Mouse (Mus musculus) limb, embryonic 11.5 days (tissue): ENCODE measurements at regions not wholly inside any gene's neighbourhood (a gene's known extent, or its start where the extent isn't known, plus 50 kb on each side); places are given as distances from the start of the nearest gene placed in this dataset.

Source experiments
- ATAC-seq: fragments of 200-750 bp; cut with Nextera tagmentation; 2 replicates; pipeline ENCODE4 v1.8.0; 2017; ENCODE audit warnings: low read depth; ENCODE audit not compliant: insufficient number of reproducible peaks, low FRiP score, low TSS enrichment
- DNase-seq: peaks from one replicate; pipeline ENCODE4 v3.0.0-alpha.2; 2015; ENCODE audit warnings: low spot score
- H3K27ac ChIP-seq: fragments of 300-500 bp; sonication (generic); replicated peaks from 2 replicates; pipeline ENCODE4 v1.5.1; 2014; ENCODE audit warnings: low read depth, mild to moderate bottlenecking, low read length
- H3K27me3 ChIP-seq: fragments of 300-500 bp; sonication (generic); 2 replicates; pipeline ENCODE4 v1.6.1; 2014; ENCODE audit warnings: mild to moderate bottlenecking, low read length, mixed read lengths; ENCODE audit not compliant: control insufficient read depth, insufficient read depth
- H3K36me3 ChIP-seq: fragments of 300-500 bp; sonication (generic); 2 replicates; pipeline ENCODE4 v1.6.1; 2014; ENCODE audit warnings: mild to moderate bottlenecking, low read length, moderate library complexity, mixed read lengths; ENCODE audit not compliant: control insufficient read depth, insufficient read depth
- H3K4me1 ChIP-seq: fragments of 300-500 bp; sonication (generic); 2 replicates; pipeline ENCODE4 v1.6.1; 2014; ENCODE audit warnings: low read length, mixed read lengths; ENCODE audit not compliant: control insufficient read depth, insufficient read depth
- H3K4me2 ChIP-seq: fragments of 300-500 bp; sonication (generic); 2 replicates; pipeline ENCODE4 v1.6.1; 2014; ENCODE audit warnings: low read depth, mild to moderate bottlenecking, moderate library complexity; ENCODE audit not compliant: severe bottlenecking
- H3K4me3 ChIP-seq: fragments of 300-500 bp; sonication (generic); 2 replicates; pipeline ENCODE4 v1.5.1; 2014; ENCODE audit warnings: low read depth, low read length
- H3K9ac ChIP-seq: fragments of 300-500 bp; sonication (generic); 2 replicates; pipeline ENCODE4 v1.6.1; 2014; ENCODE audit warnings: mild to moderate bottlenecking, low read length
- H3K9me3 ChIP-seq: fragments of 300-500 bp; sonication (generic); 2 replicates; pipeline ENCODE4 v1.6.1; 2016; ENCODE audit warnings: low read length; ENCODE audit not compliant: control insufficient read depth
- WGBS: fragments of 180-500 bp; shearing (Covaris S2); extraction: QIAGEN DNeasy Blood & Tissue Kit; methylation state at CpG from one replicate; pipeline ENCODE4 v1.1.7; 2014; 5-methylcytosine and 5-hydroxymethylcytosine counted together

- WGBS = 73% methylated on average over 6 of the region's 6 CpGs
- Histone ChIP-seq H3K9ac (no peak overlapping the region), H3K9me3 (no peaks in the 10 kb centered on the region), H3K4me3 (no peak overlapping the region), H3K27ac (no peak overlapping the region), H3K36me3 (no peaks in the 10 kb centered on the region), H3K4me1 (0 out of 2 replicates have a peak, but pooled peaks cover 1% of the 10 kb centered on the region), H3K27me3 (no peaks in the 10 kb centered on the region), H3K4me2 (no peak overlapping the region)
- no peak for DNase-seq
- ATAC-seq = no peak
Observed at GRCm38 (mm10) chr2:51682177-51682576, 54.9 kb downstream of the Tas2r134 start.

- Histone ChIP-seq H3K9me3 (no peaks in the 10 kb centered on the region), H3K27me3 (no peaks in the 10 kb centered on the region), H3K4me2 (no peak overlapping the region), H3K36me3 (no peaks in the 10 kb centered on the region), H3K4me3 (no peak overlapping the region), H3K27ac (no peak overlapping the region), H3K4me1 (0 out of 2 replicates have a peak, but pooled peaks cover 2% of the 10 kb centered on the region), H3K9ac (no peak overlapping the region)
- WGBS = 62% methylated on average over 4 of the region's 4 CpGs
- DNase-seq (no peak), ATAC-seq (no peak)
Observed at GRCm38 (mm10) chr2:51682745-51683144, 55.4 kb downstream of the Tas2r134 start.

- no peak for DNase-seq
- Histone ChIP-seq H3K27me3 (no peaks in the 10 kb centered on the region), H3K9me3 (no peaks in the 10 kb centered on the region), H3K4me1 (no peaks in the 10 kb centered on the region), H3K27ac (no peak overlapping the region), H3K36me3 (no peaks in the 10 kb centered on the region), H3K4me3 (no peak overlapping the region), H3K4me2 (no peak overlapping the region), H3K9ac (no peak overlapping the region)
- no peak for ATAC-seq
- WGBS = 61% methylated on average over 5 of the region's 5 CpGs
Observed at GRCm38 (mm10) chr2:51705110-51705509, 77.8 kb downstream of the Tas2r134 start.

- H3K9me3 ChIP-seq = no peaks in the 10 kb centered on the region
- WGBS = 81% methylated on average over 2 of the region's 2 CpGs
- H3K27ac ChIP-seq = no peak overlapping the region
- no peak overlapping the region for H3K4me2 ChIP-seq
- H3K9ac ChIP-seq = no peak overlapping the region
- H3K27me3 ChIP-seq = no peaks in the 10 kb centered on the region
- H3K4me3 ChIP-seq = no peak overlapping the region
- ATAC-seq = no peak
- H3K36me3 ChIP-seq = no peaks in the 10 kb centered on the region
- no peak for DNase-seq
- H3K4me1 ChIP-seq = no peaks in the 10 kb centered on the region
Observed at GRCm38 (mm10) chr2:51708701-51709100, 81.4 kb downstream of the Tas2r134 start.

- no peak overlapping the region for H3K4me3 ChIP-seq
- H3K9me3 ChIP-seq = no peaks in the 10 kb centered on the region
- ATAC-seq = no peak
- no peaks in the 10 kb centered on the region for H3K27me3 ChIP-seq
- H3K27ac ChIP-seq = no peak overlapping the region
- WGBS = 93% methylated on average over 7 of the region's 7 CpGs
- H3K4me1 ChIP-seq = no peaks in the 10 kb centered on the region
- H3K36me3 ChIP-seq = no peaks in the 10 kb centered on the region
- H3K4me2 ChIP-seq = no peak overlapping the region
- no peak overlapping the region for H3K9ac ChIP-seq
- DNase-seq = no peak
Observed at GRCm38 (mm10) chr2:51712611-51713010, 85.3 kb downstream of the Tas2r134 start.

- no peak overlapping the region for H3K4me3 ChIP-seq
- no peak overlapping the region for H3K27ac ChIP-seq
- H3K27me3 ChIP-seq = no peaks in the 10 kb centered on the region
- WGBS = 66% methylated on average over 3 of the region's 3 CpGs
- no peaks in the 10 kb centered on the region for H3K9me3 ChIP-seq
- no peaks in the 10 kb centered on the region for H3K36me3 ChIP-seq
- ATAC-seq (no peak), DNase-seq (no peak)
- H3K4me2 ChIP-seq = no peak overlapping the region
- peaks cover 8% of the 10 kb centered on the region for H3K4me1 ChIP-seq
- H3K9ac ChIP-seq = no peak overlapping the region
Observed at GRCm38 (mm10) chr2:51730805-51731204, 103.5 kb downstream of the Tas2r134 start.

GRCm38 (mm10) chr2:51731703-51732102, 104.4 kb downstream of the Tas2r134 start:
- Histone ChIP-seq H3K36me3 (no peaks in the 10 kb centered on the region), H3K9me3 (no peaks in the 10 kb centered on the region), H3K9ac (no peak overlapping the region), H3K4me2 (no peak overlapping the region), H3K4me3 (no peak overlapping the region), H3K27me3 (no peaks in the 10 kb centered on the region), H3K4me1 (peaks cover 10% of the 10 kb centered on the region), H3K27ac (0 out of 2 replicates have a peak overlapping the region, but pooled peaks have one; percentile 18)
- 27% methylated on average over 4 of the region's 4 CpGs for WGBS
- ATAC-seq (no peak), DNase-seq (peak; percentile 29)

- no peaks in the 10 kb centered on the region for H3K27me3 ChIP-seq
- H3K9ac ChIP-seq = no peak overlapping the region
- WGBS = 30% methylated on average over 2 of the region's 2 CpGs
- H3K4me1 ChIP-seq = peaks cover 10% of the 10 kb centered on the region
- no peaks in the 10 kb centered on the region for H3K36me3 ChIP-seq
- no peak overlapping the region for H3K27ac ChIP-seq
- H3K9me3 ChIP-seq = no peaks in the 10 kb centered on the region
- no peak overlapping the region for H3K4me3 ChIP-seq
- DNase-seq = peak; percentile 34
- H3K4me2 ChIP-seq = no peak overlapping the region
- ATAC-seq = no peak
Observed at GRCm38 (mm10) chr2:51732355-51732754, 105.0 kb downstream of the Tas2r134 start.

GRCm38 (mm10) chr2:51733218-51733617, 105.9 kb downstream of the Tas2r134 start:
- Histone ChIP-seq H3K4me1 (peaks cover 10% of the 10 kb centered on the region), H3K4me2 (no peak overlapping the region), H3K27ac (no peak overlapping the region), H3K27me3 (no peaks in the 10 kb centered on the region), H3K9ac (no peak overlapping the region), H3K4me3 (no peak overlapping the region), H3K9me3 (no peaks in the 10 kb centered on the region), H3K36me3 (no peaks in the 10 kb centered on the region)
- WGBS = 77% methylated on average over 3 of the region's 3 CpGs
- DNase-seq (no peak), ATAC-seq (no peak)
